Mouse (Mus musculus) small intestine, adult 2 months (tissue): ENCODE data around the gene Cbx5. TPM values are rescaled to one million over a fixed set of nuclear protein-coding genes. Genes with fewer than 3 reads are reported as not detected.

ENCODE experiments used
- H3K27ac ChIP-seq: fragments of 200-500 bp; 2 replicates; pipeline ENCODE4 v1.5.1; 2012; ENCODE audit warnings: low read depth, low read length, control low read depth, inconsistent platforms; ENCODE audit not compliant: insufficient read depth
- H3K27me3 ChIP-seq: fragments of 200-500 bp; 2 replicates; pipeline ENCODE4 v1.6.1; 2012; ENCODE audit warnings: mild to moderate bottlenecking, moderate library complexity, low read length, inconsistent platforms; ENCODE audit not compliant: control insufficient read depth, insufficient read depth
- H3K36me3 ChIP-seq: fragments of 200-500 bp; 2 replicates; pipeline ENCODE4 v1.6.1; 2012; ENCODE audit warnings: mild to moderate bottlenecking, low read length, control low read depth, inconsistent platforms; ENCODE audit not compliant: control insufficient read depth, insufficient read depth
- H3K4me1 ChIP-seq: fragments of 200-500 bp; 2 replicates; pipeline ENCODE4 v1.6.1; 2012; ENCODE audit warnings: low read length, inconsistent platforms, mixed read lengths; ENCODE audit not compliant: control insufficient read depth, insufficient read depth, insufficient read length
- H3K4me3 ChIP-seq: fragments of 200-500 bp; 2 replicates; pipeline ENCODE4 v1.5.1; 2012; ENCODE audit warnings: low read depth, mild to moderate bottlenecking, control low read depth, inconsistent platforms, low read length, moderate library complexity
- CTCF ChIP-seq: fragments of 200-500 bp; IDR thresholded peaks from 2 replicates; pipeline ENCODE4 v1.5.1; 2012; ENCODE audit warnings: low read depth, mild to moderate bottlenecking, control low read depth, inconsistent platforms, low read length, moderate library complexity, mixed read lengths; ENCODE audit not compliant: insufficient replicate concordance, insufficient read length; ENCODE audit errors: extremely low read depth
- POLR2A ChIP-seq: fragments of 200-500 bp; IDR thresholded peaks from 2 replicates; pipeline ENCODE4 v1.6.1; 2012; ENCODE audit warnings: low read depth, mild to moderate bottlenecking, control low read depth, inconsistent platforms, low read length, moderate library complexity
- WGBS: fragments of 180-500 bp; shearing (Covaris S2); methylation state at CpG from one replicate; pipeline ENCODE4 v1.1.7; 2018; 5-methylcytosine and 5-hydroxymethylcytosine counted together
- polyA plus RNA-seq: library from polyadenylated mRNA; depleted of rRNA; stranded (reverse); fragments of >200 nt; gene quantifications from 2 replicates; pipeline ENCODE4 v1.2.3, GENCODE M21; 2012

Cbx5 gene
- polyA plus RNA-seq, 1 experiment: 2.8 TPM

DNA sequence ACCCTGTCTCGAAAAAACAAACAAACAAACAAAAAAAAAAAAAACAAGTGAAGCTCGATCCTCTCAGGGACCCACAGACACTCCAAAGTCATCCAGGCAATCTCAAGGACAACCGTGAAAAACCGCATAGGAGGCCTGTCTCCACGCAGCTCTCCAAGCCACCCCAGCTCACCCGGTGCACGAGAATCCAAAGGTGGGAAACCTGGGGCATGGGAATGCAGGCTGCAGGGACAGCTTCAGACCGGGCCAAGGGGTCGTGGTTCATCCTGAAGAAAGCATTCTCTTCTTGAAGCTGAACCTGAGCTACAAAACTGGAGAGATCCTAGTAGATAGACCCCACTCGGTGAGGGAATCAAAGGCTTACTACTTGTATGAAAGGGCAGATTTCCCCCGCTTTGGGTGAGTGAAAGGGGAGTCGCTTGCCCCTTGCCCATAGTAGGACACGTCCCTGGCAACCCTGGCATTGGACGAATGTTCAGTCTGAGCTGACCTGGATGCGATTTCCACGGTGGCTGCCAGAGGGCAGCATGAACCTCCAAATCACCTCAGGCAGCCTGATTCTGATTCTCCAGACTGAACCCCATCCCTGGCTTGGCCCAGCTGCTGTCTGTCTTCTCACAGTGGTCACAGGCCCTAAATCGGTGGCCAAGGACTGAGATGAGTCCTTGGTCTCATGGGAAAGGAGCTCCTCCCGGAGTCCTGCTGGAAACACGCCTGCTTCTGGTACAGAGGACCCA lies 54.0 kb downstream of the Cbx5 start:
- Histone ChIP-seq H3K36me3 (no peaks in the 10 kb centered on the region), H3K4me3 (no peak overlapping the region), H3K4me1 (peaks cover 10% of the 10 kb centered on the region), H3K27ac (no peak overlapping the region), H3K27me3 (peaks cover 13% of the 10 kb centered on the region)
- WGBS: 41% methylated on average over 19 of the region's 19 CpGs
- TF ChIP-seq POLR2A (no peak), CTCF (peak; percentile 55; the same call in 1 of the 2 replicates)

DNA sequence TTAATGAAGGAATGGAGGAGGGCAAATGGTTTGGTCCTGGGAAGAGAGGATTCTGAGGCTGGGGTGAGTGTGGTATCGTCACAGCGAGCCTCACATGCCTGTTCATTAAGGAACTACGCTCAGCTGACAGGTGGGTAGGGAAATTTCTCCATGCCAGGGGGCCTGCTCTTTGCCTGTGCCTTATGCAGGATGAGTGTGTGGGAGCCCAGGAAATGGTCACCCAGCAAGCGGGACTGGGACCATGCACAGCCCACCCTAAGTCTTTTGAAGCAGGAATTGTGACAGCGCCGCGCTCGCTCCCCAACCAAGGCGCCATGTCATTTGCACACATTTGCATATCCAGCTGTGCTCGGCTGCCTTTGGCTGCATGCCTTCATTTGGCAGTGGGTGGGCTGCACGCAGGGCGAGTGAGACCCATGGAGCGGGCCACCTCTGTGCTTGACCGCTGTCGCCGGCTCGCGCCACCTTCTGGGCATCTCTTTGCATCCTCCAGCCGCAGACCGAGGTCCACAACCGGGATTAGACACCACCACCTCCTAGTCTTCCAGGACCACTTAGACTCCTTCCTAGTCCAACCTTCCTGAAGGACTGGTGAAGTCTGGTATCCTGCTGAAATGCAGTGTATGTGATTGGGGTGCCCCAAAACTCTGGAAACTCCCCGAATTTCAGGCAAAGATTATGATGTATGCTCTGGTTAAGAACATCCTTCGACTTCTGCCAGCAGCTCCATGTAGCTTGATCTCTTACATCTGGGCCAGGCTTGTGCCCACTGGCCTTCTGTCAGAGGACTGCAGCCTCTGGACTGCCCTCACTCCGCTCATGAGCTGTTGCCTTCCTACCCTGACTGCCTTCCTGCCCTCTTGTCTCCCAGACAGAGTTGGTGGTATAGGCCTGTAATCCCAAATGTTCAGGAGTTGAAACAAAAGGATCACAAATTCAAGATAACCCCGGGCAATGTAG lies 55.7 kb downstream of the Cbx5 start:
- peaks cover 10% of the 10 kb centered on the region for H3K4me1 ChIP-seq
- WGBS: 16% methylated on average over 25 of the region's 25 CpGs
- H3K4me3 ChIP-seq: 0 out of 2 replicates have a peak overlapping the region, but pooled peaks have one; percentile 2
- TF ChIP-seq POLR2A (no peak), CTCF (no peak)
- H3K36me3 ChIP-seq: no peaks in the 10 kb centered on the region
- peaks cover 19% of the 10 kb centered on the region for H3K27me3 ChIP-seq
- no peak overlapping the region for H3K27ac ChIP-seq

DNA sequence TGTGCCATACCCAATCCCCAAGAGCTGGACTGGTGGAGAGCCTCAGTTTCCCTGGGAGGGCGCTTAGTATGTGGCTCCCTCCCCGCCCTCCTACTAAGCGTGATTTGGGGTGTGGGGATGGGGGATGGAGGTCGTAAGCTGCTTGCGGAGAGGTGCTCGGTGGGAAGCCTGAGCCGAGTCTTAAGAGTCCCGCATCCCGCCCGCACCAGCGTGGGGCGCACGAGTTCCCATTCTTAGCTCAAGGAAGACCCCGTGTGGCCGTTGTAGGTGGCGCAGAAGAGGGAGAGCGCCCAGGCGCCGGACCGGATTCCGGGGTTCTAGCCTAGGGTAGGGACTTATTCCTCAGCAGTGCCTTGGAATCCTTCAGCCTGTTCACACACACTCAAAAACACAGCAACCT lies 56.5 kb downstream of the Cbx5 start:
- Histone ChIP-seq H3K27ac (no peak overlapping the region), H3K4me1 (peaks cover 10% of the 10 kb centered on the region), H3K4me3 (peak overlapping the region; percentile 35), H3K36me3 (no peaks in the 10 kb centered on the region), H3K27me3 (peaks cover 20% of the 10 kb centered on the region)
- peak; percentile 51; the same call in 1 of the 2 replicates for TF ChIP-seq CTCF
- no peak for TF ChIP-seq POLR2A
- WGBS: 3% methylated on average over 21 of the region's 21 CpGs

DNA sequence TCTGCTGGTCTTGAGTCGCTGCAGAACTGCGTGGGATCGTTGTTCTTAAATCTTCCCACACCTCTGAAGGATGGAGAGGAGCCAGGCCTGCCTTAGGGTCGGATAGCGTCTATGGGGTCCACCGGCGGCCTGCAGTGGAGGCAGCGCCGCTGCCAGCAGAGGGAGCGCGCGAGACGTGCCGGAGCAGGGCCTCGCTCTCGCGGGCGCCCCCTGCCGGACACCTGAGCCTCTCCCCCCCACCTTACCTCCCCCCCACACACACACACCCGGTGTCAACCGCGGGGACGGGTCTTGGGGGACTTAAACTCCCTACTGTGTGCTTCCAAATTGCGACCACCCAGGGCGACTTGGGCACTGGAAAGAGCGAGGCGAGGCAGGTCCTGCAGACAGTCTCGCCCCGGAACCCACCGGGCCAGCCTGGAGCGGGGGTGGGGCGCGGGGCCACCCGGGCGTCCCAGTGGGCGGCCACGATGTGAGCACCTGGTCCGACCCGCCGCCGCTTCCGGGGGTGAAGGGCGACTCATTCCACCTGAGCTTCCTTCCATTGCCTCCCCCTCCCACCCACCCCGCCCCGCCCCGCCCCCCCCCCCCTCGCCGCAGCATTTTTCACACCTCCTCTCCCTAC lies 57.3 kb downstream of the Cbx5 start:
- Histone ChIP-seq H3K27ac (no peak overlapping the region), H3K27me3 (peaks cover 21% of the 10 kb centered on the region)
- TF ChIP-seq POLR2A (no peak), CTCF (peak; percentile 100)

DNA sequence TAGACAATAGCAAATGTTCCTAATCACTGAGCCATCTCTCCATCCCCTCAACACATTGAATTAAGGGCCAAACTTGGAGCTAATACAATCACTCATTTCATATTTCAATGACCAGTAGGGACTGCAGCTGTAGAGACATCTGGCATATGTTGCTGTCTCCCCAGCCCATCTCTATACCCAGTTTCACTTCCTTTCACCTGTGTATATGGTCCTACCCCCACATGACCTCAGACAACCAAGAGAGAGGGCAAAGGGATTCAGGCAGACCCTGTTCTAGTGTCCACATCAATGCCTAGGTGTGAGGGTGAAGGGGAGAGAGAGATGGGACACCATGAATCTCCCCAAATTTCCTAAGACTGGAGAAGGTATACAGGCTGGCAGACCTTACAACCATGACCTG lies 59.2 kb downstream of the Cbx5 start:
- TF ChIP-seq CTCF: no peak
- TF ChIP-seq POLR2A: no peak

More for the DNA sequence above, 57.3 kb downstream of the Cbx5 start:
- 2% methylated on average over 42 of the region's 48 CpGs for WGBS
- peak overlapping the region; percentile 66 for H3K4me3 ChIP-seq
- H3K36me3 ChIP-seq: no peaks in the 10 kb centered on the region
- peaks cover 10% of the 10 kb centered on the region for H3K4me1 ChIP-seq

DNA sequence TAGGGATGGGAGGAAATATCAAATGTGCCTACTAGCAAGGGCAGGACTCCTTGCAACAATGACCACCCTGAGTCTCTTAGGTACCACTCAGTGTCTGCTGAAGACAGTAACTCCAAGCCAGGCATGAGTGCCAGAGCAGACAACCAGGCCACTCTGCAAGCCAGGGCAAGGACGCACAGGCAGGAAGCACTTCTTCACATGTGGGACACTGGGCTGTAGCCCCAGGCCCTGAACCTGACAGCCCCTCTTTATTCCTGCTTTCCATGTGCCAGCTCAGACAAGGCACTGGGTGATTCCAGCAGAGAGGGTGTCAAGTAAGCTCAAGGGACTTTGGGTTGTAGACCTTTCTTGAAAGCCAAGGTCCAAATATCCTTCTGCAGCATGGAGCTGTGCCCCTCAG lies 60.8 kb downstream of the Cbx5 start:
- TF ChIP-seq POLR2A (no peak), CTCF (no peak)
- peaks cover 23% of the 10 kb centered on the region for H3K27me3 ChIP-seq
- H3K27ac ChIP-seq: no peak overlapping the region
- no peak overlapping the region for H3K4me3 ChIP-seq
- peaks cover 10% of the 10 kb centered on the region for H3K4me1 ChIP-seq
- no peaks in the 10 kb centered on the region for H3K36me3 ChIP-seq
- WGBS: 65% methylated on average over 1 of the region's 1 CpGs

More for the DNA sequence above, 59.2 kb downstream of the Cbx5 start:
- peaks cover 10% of the 10 kb centered on the region for H3K4me1 ChIP-seq
- no peak overlapping the region for H3K27ac ChIP-seq
- no peak overlapping the region for H3K4me3 ChIP-seq
- no peaks in the 10 kb centered on the region for H3K36me3 ChIP-seq
- peaks cover 25% of the 10 kb centered on the region for H3K27me3 ChIP-seq
